Mouse (Mus musculus): ENCODE measurements around the gene Pygl. TPM values are rescaled to one million over a fixed set of nuclear protein-coding genes. Genes with fewer than 3 reads are reported as not detected.
"Not testable (repeated sequence)": the region's sequence is repeated elsewhere in the genome, so short reads cannot be mapped to it uniquely, and the experiment has no call there.

The Pygl gene
- polyA plus RNA-seq, 1 experiment from 2014 or later, result 32.8 TPM

GRCm38 (mm10) chr12:70148631-70149265 lies 82.5 kb downstream of the Pygl start:
- DNase-seq, result no peak
- no peak overlapping the region for H3K27ac ChIP-seq
- no peaks in the 10 kb centered on the region for H3K9me3 ChIP-seq (replicated peaks)
- no peaks in the 10 kb centered on the region for H3K27me3 ChIP-seq
- peaks cover 6% of the 10 kb centered on the region; the same call in 1 of the 2 replicates for H3K4me1 ChIP-seq (replicated peaks)
- 15% methylated on average over 11 of the region's 11 CpGs for WGBS (ENCODE audit: insufficient replicate concordance)
- H3K4me3 ChIP-seq (replicated peaks), result peak overlapping the region; percentile 37; the same call in 1 of the 2 replicates
- H3K9ac ChIP-seq, result no peak overlapping the region
- no peaks in the 10 kb centered on the region for H3K36me3 ChIP-seq
- no peak for ATAC-seq (ENCODE audit: low read depth)
- H3K4me2 ChIP-seq, result peak overlapping the region; percentile 56

GRCm38 (mm10) chr12:70147986-70148630 lies 83.2 kb downstream of the Pygl start:
- no peak overlapping the region for H3K27ac ChIP-seq
- 9% methylated on average over 13 of the region's 13 CpGs for WGBS (ENCODE audit: insufficient replicate concordance)
- H3K4me3 ChIP-seq (replicated peaks), result peak overlapping the region; percentile 37
- peak overlapping the region; percentile 56 for H3K4me2 ChIP-seq
- DNase-seq, result no peak
- ATAC-seq (ENCODE audit: low read depth), result no peak
- H3K9ac ChIP-seq, result no peak overlapping the region
- no peaks in the 10 kb centered on the region for H3K36me3 ChIP-seq
- H3K4me1 ChIP-seq (replicated peaks), result peaks cover 6% of the 10 kb centered on the region; the same call in 1 of the 2 replicates
- no peaks in the 10 kb centered on the region for H3K27me3 ChIP-seq
- H3K9me3 ChIP-seq (replicated peaks), result no peaks in the 10 kb centered on the region

- DNase-seq (no peak), ATAC-seq (ENCODE audit: low read depth) (no peak)
- peaks cover 6% of the 10 kb centered on the region; the same call in 1 of the 2 replicates for H3K4me1 ChIP-seq (replicated peaks)
- H3K9me3 ChIP-seq (replicated peaks), result no peaks in the 10 kb centered on the region
- no peaks in the 10 kb centered on the region for H3K36me3 ChIP-seq
- H3K4me3 ChIP-seq (replicated peaks), result no peak overlapping the region
- H3K27ac ChIP-seq, result no peak overlapping the region
- no peak overlapping the region for H3K4me2 ChIP-seq
- 63% methylated on average over 6 of the region's 6 CpGs for WGBS (ENCODE audit: insufficient replicate concordance)
- H3K9ac ChIP-seq, result no peak overlapping the region
- H3K27me3 ChIP-seq, result no peaks in the 10 kb centered on the region
Observed at GRCm38 (mm10) chr12:70145586-70145985, 85.7 kb downstream of the Pygl start.

GRCm38 (mm10) chr12:70144637-70145448 lies 86.4 kb downstream of the Pygl start:
- Histone ChIP-seq H3K4me2 (no peak overlapping the region), H3K27ac (no peak overlapping the region), H3K9me3 (replicated peaks) (no peaks in the 10 kb centered on the region), H3K9ac (no peak overlapping the region), H3K27me3 (no peaks in the 10 kb centered on the region), H3K36me3 (no peaks in the 10 kb centered on the region), H3K4me1 (replicated peaks) (peaks cover 6% of the 10 kb centered on the region; the same call in 1 of the 2 replicates), H3K4me3 (replicated peaks) (no peak overlapping the region)
- peak; percentile 17 for DNase-seq
- 40% methylated on average over 20 of the region's 20 CpGs for WGBS (ENCODE audit: insufficient replicate concordance)
- ATAC-seq (ENCODE audit: low read depth), result no peak

GRCm38 (mm10) chr12:70144106-70144587 lies 87.1 kb downstream of the Pygl start:
- not testable (repeated sequence) for H3K36me3 ChIP-seq; H3K4me2 ChIP-seq; H3K27me3 ChIP-seq; H3K9me3 ChIP-seq (replicated peaks); DNase-seq; ATAC-seq (ENCODE audit: low read depth); H3K9ac ChIP-seq; H3K4me1 ChIP-seq (replicated peaks); H3K27ac ChIP-seq; H3K4me3 ChIP-seq (replicated peaks)
- 39% methylated on average over 3 of the region's 3 CpGs for WGBS (ENCODE audit: insufficient replicate concordance)

GRCm38 (mm10) chr12:70140993-70141576 lies 90.2 kb downstream of the Pygl start:
- Histone ChIP-seq H3K4me3 (replicated peaks) (no peak overlapping the region), H3K9ac (no peak overlapping the region), H3K36me3 (no peaks in the 10 kb centered on the region)

More at GRCm38 (mm10) chr12:70140993-70141576, 90.2 kb downstream of the Pygl start:
- WGBS (ENCODE audit: insufficient replicate concordance), result 65% methylated on average over 5 of the region's 5 CpGs
- Histone ChIP-seq H3K9me3 (replicated peaks) (no peaks in the 10 kb centered on the region), H3K4me1 (replicated peaks) (0 out of 2 replicates have a peak, but pooled peaks cover 2% of the 10 kb centered on the region), H3K27me3 (no peaks in the 10 kb centered on the region), H3K27ac (no peak overlapping the region), H3K4me2 (no peak overlapping the region)
- ATAC-seq (ENCODE audit: low read depth) (no peak), DNase-seq (no peak)

Other genes with a start within 250 kb of the Pygl start
- gene Sav1, start 244.5 kb downstream of the Pygl start, polyA plus RNA-seq (2015; fragmentation: Nextera tagmentation; extraction: Ambion mirVana), result 4.1 and 4.5 TPM in 2 replicates
- gene Nin, start 117.8 kb downstream of the Pygl start, polyA plus RNA-seq (2015; fragmentation: Nextera tagmentation; extraction: Ambion mirVana), result 2.2 and 2.6 TPM in 2 replicates
- not detected in 2 replicates for gene Abhd12b, start 77.3 kb downstream of the Pygl start, polyA plus RNA-seq (2015; fragmentation: Nextera tagmentation; extraction: Ambion mirVana)
- 0.06 and 0.09 TPM in 2 replicates for gene Trim9, start 116.1 kb upstream of the Pygl start, polyA plus RNA-seq (2015; fragmentation: Nextera tagmentation; extraction: Ambion mirVana)
- gene Tmx1, start 221.6 kb upstream of the Pygl start, polyA plus RNA-seq (2015; fragmentation: Nextera tagmentation; extraction: Ambion mirVana), result 136 and 164 TPM in 2 replicates